Mouse (Mus musculus): ENCODE measurements around the gene Gm45713. TPM values are rescaled to one million over a fixed set of nuclear protein-coding genes. Genes with fewer than 3 reads are reported as not detected.

Gene Gm45713
- total and polyA plus RNA-seq, 2 experiments from 2014 or later, result not detected

- H3K9ac ChIP-seq, result no peak overlapping the region
- 94% methylated on average over 11 of the region's 11 CpGs for WGBS
- H3K36me3 ChIP-seq (ENCODE audit: insufficient read depth), result 0 out of 2 replicates have a peak, but pooled peaks cover 5% of the 10 kb centered on the region
- TF ChIP-seq CTCF (IDR thresholded peaks at IDR 0.05; ENCODE audit: low read depth), result no peak
- no peaks in the 10 kb centered on the region for H3K9me3 ChIP-seq (ENCODE audit: low read length)
- no peaks in the 10 kb centered on the region for H3K4me1 ChIP-seq (ENCODE audit: insufficient read depth)
- no peak overlapping the region for H3K4me2 ChIP-seq (ENCODE audit: low read depth)
- no peak overlapping the region for H3K4me3 ChIP-seq (ENCODE audit: low read depth, low read length)
- no peak for ATAC-seq
- H3K27me3 ChIP-seq (ENCODE audit: insufficient read depth, low read length), result no peaks in the 10 kb centered on the region
- no peak for DNase-seq
- H3K27ac ChIP-seq (ENCODE audit: low read depth, low read length), result no peak overlapping the region
Observed at GRCm38 (mm10) chr7:45147267-45147666, 11.2 kb upstream of the Gm45713 start.

GRCm38 (mm10) chr7:45145460-45145859, 9.4 kb upstream of the Gm45713 start:
- no peak overlapping the region for H3K4me2 ChIP-seq (ENCODE audit: low read depth)
- no peak for TF ChIP-seq CTCF (IDR thresholded peaks at IDR 0.05; ENCODE audit: low read depth)
- H3K9me3 ChIP-seq (ENCODE audit: low read length), result no peaks in the 10 kb centered on the region
- H3K36me3 ChIP-seq (ENCODE audit: insufficient read depth), result 0 out of 2 replicates have a peak, but pooled peaks cover 5% of the 10 kb centered on the region
- H3K4me3 ChIP-seq (ENCODE audit: low read depth, low read length), result no peak overlapping the region
- no peak for ATAC-seq
- no peak for DNase-seq
- H3K4me1 ChIP-seq (ENCODE audit: insufficient read depth), result no peaks in the 10 kb centered on the region
- WGBS, result 91% methylated on average over 8 of the region's 8 CpGs
- H3K27me3 ChIP-seq (ENCODE audit: insufficient read depth, low read length), result no peaks in the 10 kb centered on the region
- no peak overlapping the region for H3K9ac ChIP-seq
- H3K27ac ChIP-seq (ENCODE audit: low read depth, low read length), result no peak overlapping the region

DNA sequence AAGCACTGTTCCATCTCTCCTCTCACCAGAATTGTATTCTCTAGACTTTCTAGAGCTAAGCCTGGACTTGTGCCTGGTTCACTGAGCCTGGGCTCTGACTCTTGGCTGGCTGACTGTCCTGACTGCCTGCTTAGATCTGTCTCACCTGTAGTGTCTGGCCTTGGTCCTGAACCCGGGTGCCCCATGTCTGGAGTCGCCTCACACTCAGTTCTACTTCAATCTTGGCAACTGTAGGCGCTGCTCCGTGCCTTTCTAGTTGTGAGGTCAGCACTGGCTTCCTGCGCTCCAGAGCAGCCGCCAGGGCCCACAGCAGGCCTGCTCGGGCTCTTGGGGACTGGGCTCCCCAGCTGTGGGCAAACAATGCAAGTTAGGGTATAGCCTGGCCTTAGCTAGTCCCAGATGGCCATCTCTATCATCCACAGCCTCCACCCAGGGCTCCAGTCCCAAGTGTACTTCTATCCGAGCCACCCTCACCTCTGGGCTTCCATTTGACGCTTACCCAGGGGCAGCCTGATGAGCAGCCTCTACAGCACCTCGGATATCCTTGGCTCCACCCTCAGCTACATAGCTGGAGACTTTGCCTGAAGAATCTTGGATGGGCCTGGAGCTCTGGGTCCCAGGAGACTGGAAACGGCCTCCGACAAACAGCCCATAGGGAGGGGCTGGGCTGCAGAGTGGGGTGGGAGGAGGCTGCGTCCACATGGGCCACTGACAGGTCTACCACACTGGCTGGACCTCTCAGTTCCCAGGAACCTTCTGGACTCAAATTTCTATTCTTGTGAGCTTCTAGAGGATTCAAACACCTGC, 8.5 kb upstream of the Gm45713 start:
- Histone ChIP-seq H3K9me3 (ENCODE audit: low read length) (no peaks in the 10 kb centered on the region), H3K4me1 (ENCODE audit: insufficient read depth) (no peaks in the 10 kb centered on the region)
- DNase-seq, result no peak

GRCm38 (mm10) chr7:45141914-45142313, 5.9 kb upstream of the Gm45713 start:
- WGBS, result 91% methylated on average over 5 of the region's 5 CpGs
- 0 out of 2 replicates have a peak, but pooled peaks cover 5% of the 10 kb centered on the region for H3K36me3 ChIP-seq (ENCODE audit: insufficient read depth)
- no peak overlapping the region for H3K9ac ChIP-seq
- no peaks in the 10 kb centered on the region for H3K9me3 ChIP-seq (ENCODE audit: low read length)
- H3K4me3 ChIP-seq (ENCODE audit: low read depth, low read length), result no peak overlapping the region
- no peak for TF ChIP-seq CTCF (IDR thresholded peaks at IDR 0.05; ENCODE audit: low read depth)
- no peak for ATAC-seq
- H3K27me3 ChIP-seq (ENCODE audit: insufficient read depth, low read length), result 0 out of 2 replicates have a peak, but pooled peaks cover 3% of the 10 kb centered on the region
- DNase-seq, result no peak
- H3K27ac ChIP-seq (ENCODE audit: low read depth, low read length), result no peak overlapping the region
- H3K4me2 ChIP-seq (ENCODE audit: low read depth), result no peak overlapping the region
- no peaks in the 10 kb centered on the region for H3K4me1 ChIP-seq (ENCODE audit: insufficient read depth)

More for the DNA sequence above, 8.5 kb upstream of the Gm45713 start:
- TF ChIP-seq CTCF (IDR thresholded peaks at IDR 0.05; ENCODE audit: low read depth), result no peak
- no peak overlapping the region for H3K4me2 ChIP-seq (ENCODE audit: low read depth)
- H3K27me3 ChIP-seq (ENCODE audit: insufficient read depth, low read length), result no peaks in the 10 kb centered on the region
- no peak for ATAC-seq
- H3K4me3 ChIP-seq (ENCODE audit: low read depth, low read length), result no peak overlapping the region
- H3K36me3 ChIP-seq (ENCODE audit: insufficient read depth), result 0 out of 2 replicates have a peak, but pooled peaks cover 5% of the 10 kb centered on the region
- WGBS, result 91% methylated on average over 13 of the region's 13 CpGs
- H3K27ac ChIP-seq (ENCODE audit: low read depth, low read length), result no peak overlapping the region
- no peak overlapping the region for H3K9ac ChIP-seq

- H3K4me1 ChIP-seq (ENCODE audit: insufficient read depth), result no peaks in the 10 kb centered on the region
- no peak overlapping the region for H3K4me2 ChIP-seq (ENCODE audit: low read depth)
- ATAC-seq (no peak), DNase-seq (no peak)
- H3K4me3 ChIP-seq (ENCODE audit: low read depth, low read length), result no peak overlapping the region
- H3K27ac ChIP-seq (ENCODE audit: low read depth, low read length), result no peak overlapping the region
- H3K9ac ChIP-seq, result no peak overlapping the region
- 0 out of 2 replicates have a peak, but pooled peaks cover 5% of the 10 kb centered on the region for H3K36me3 ChIP-seq (ENCODE audit: insufficient read depth)
- no peaks in the 10 kb centered on the region for H3K9me3 ChIP-seq (ENCODE audit: low read length)
- 80% methylated on average over 3 of the region's 3 CpGs for WGBS
- no peak for TF ChIP-seq CTCF (IDR thresholded peaks at IDR 0.05; ENCODE audit: low read depth)
- 0 out of 2 replicates have a peak, but pooled peaks cover 3% of the 10 kb centered on the region for H3K27me3 ChIP-seq (ENCODE audit: insufficient read depth, low read length)
Observed at GRCm38 (mm10) chr7:45141319-45141718, 5.3 kb upstream of the Gm45713 start.

DNA sequence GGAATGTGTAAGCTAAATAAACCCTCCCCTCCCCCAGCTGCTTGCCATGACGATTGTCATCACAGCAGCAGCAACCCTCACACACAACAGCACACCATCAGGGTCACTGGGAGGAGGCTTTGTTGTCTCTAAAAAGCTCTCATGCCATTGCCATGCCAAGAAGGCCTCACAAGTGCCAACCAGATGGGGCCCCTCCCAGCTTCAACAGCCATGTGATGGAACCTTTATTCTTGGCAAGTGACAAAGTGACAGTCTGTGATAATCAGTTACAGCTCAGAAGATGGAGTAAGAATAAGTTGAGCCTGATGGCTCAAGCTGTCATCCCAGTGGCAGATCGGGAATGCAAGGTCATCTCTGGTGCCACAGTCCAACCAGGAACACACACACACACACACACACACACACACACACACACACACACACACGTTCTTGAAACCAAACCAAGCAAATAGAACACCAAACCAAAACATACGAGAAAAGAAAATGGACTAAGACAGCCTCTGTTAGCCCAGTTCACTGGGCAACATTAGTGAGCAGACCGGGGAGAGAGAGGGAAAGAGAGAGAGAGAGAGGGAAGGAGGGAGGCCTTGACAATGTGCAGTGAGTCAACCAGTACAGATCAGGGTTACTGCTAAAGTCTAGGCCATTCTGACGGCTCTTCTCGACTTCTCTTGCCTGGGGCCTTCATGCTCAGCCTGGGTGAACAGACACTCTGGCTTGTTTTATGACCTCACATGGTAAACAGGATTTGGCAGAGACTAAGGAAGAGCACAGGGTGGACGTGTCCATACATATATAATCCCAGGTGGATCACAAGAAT, 4.1 kb upstream of the Gm45713 start:
- Histone ChIP-seq H3K4me2 (ENCODE audit: low read depth) (no peak overlapping the region), H3K27me3 (ENCODE audit: insufficient read depth, low read length) (0 out of 2 replicates have a peak, but pooled peaks cover 3% of the 10 kb centered on the region), H3K4me3 (ENCODE audit: low read depth, low read length) (no peak overlapping the region), H3K4me1 (ENCODE audit: insufficient read depth) (no peaks in the 10 kb centered on the region), H3K27ac (ENCODE audit: low read depth, low read length) (no peak overlapping the region), H3K36me3 (ENCODE audit: insufficient read depth) (0 out of 2 replicates have a peak, but pooled peaks cover 5% of the 10 kb centered on the region), H3K9ac (no peak overlapping the region), H3K9me3 (ENCODE audit: low read length) (no peaks in the 10 kb centered on the region)
- DNase-seq (no peak), ATAC-seq (no peak)
- 75% methylated on average over 8 of the region's 8 CpGs for WGBS
- no peak for TF ChIP-seq CTCF (IDR thresholded peaks at IDR 0.05; ENCODE audit: low read depth)
